Mouse (Mus musculus) E14TG2a.4 (cell line): ENCODE data around the gene Avpr1a.

Experiments
- CTCF ChIP-seq: conservative IDR thresholded peaks from 2 replicates; pipeline ENCODE4 v1.5.1; 2014; ENCODE audit warnings: low read length
- NANOG ChIP-seq: IDR thresholded peaks from 2 replicates; pipeline ENCODE4 v1.6.1; 2014; ENCODE audit warnings: borderline replicate concordance, low read length, mixed read lengths

DNA sequence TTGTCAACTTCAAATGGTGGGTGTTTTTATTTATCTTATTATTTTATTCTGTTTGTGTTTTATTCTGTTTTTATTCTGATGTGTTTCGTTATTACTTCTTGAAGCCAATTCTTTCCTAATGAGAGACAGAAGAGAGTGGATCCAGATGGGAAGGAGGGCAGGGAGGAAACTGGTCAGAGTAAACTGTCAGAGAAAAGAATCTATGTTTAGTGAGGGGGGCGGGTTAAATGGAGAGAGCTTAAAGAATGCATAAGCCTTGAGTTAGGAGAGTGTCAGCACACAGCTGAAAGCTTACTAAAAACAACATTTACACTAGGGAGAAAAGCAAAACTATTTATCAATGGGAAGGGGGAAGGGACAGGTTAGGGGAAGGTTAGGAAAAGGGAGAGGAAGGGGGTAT, 50.3 kb downstream of the Avpr1a start:
- TF ChIP-seq CTCF (no peak), NANOG (no peak)
